Mouse (Mus musculus) right cerebral cortex, postnatal 25 days (tissue): ENCODE data around the gene Mzf1.
"Not testable (repeated sequence)": the region's sequence is repeated elsewhere in the genome, so short reads cannot be mapped to it uniquely, and the experiment has no call there.

ENCODE experiments used
- DNase-seq: peaks from one replicate; pipeline ENCODE4 v3.0.0; 2022

Gene Mzf1

DNA sequence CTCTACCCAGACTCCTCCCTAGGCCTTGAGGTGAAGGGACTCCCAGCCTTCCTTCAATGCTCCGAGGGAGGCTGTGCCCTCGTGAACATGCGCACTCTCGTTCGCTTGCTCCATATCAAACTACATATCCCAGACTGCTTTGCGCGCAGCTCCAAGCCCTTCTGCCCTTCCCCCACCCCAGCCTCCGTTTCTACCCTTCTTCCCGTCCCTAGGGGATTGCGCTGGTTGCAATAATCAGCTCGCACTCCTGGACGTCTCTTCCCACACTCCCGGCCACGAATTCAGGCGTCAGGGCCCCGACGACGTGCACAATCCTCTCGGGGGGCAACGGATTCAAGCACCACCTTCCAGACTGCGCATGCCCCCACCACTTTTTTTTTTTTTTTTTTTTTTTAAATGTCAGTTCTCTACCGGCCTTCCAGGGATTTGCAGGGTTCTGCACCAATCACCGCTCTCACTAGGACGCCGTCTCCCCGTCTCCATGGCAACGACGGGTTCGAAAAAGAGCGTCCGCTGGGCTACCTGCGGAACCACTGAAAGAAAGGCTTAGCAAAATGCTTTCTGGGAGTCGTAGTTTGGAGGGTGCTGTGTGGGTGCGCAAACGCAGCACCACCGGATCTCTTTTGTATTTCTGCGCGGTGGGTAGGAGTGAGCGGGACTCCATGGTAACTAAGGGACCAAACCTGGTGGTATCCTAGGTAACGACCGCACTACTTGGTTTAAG lies at the start of gene Mzf1:
Mzf1 (minus strand) TSS at position 478 of the 724 bp plus-strand sequence.
- peak; percentile 92 for DNase-seq

DNA sequence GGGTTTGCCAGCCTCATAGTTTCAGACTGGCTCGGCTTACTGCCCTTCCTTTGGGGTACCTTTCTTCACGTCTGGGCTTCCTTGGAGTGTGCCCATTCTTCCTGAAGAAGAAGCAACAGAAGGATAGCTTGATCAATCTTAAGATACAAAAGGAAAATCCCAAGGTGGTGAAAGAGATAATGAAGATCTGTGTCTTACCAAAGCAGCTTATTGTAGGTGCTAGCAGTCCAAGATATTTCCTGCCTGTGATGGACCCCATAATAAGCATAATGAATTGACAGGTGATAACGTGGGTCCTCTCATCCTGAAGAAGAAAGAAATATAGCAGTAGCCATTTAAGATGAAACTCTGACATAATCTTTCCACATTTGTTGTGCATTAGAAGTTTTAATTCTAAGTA lies 40.5 kb upstream of the Mzf1 start, which contains the start of gene Vmn1r85:
Vmn1r85 (minus strand) TSS at position 101 of the 400 bp plus-strand sequence.
- DNase-seq: no peak

DNA sequence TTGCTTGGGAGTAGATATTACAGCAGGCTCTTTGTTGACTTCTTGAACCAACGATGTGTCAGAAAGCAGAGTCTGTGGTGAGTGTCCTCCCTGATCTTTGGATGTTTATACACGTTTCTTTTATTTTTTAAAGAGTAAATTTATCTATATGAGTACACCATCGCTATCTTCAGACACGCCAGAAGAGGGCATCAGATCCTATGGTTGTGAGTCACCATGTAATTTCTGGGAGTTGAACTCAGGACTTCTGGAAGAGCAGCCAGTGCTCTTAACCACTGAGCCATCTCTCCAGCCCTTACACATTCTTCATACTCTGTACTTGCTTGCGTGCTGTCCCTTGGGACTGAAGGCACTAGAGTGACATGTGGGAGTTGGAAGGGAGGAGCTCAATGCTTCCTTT lies 17.7 kb upstream of the Mzf1 start:
- no peak for DNase-seq

DNA sequence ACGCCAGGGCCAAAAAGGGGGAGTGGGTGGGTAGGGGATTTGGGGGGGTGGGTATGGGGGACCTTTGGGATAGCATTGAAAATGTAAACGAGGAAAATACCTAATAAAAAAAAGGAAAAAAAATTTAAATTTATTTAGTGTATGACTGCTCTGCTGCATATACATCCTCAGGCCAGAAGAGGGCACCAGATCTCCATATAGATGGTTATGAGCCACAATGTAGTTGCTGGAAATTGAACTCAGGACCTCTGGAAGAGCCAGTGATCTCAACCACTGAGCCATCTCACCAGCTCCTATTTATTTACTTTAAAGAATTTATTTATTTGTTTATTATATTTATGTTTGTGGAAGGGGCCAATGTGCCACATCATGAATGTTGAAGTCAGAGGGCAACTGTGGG lies 8.8 kb upstream of the Mzf1 start:
- DNase-seq: not testable (repeated sequence)

DNA sequence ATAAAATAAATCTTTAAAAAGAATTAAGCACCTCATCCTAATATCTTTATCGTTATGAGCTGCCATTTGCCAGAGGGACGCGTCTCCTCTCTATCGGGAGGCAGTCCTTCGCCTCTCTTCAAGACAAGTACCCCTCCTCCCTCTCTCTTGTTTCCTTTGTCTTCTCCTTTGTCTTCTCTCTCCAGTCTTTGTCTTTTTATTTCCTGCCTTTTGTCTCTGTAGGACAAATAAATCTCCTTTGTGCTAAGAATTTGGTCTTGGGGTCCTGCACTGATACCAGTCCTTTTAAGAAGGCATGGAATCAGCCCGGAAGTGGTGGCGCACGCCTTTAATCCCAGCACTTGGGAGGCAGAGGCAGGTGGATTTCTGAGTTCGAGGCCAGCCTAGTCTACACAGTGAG lies 5.0 kb upstream of the Mzf1 start:
- DNase-seq: no peak

DNA sequence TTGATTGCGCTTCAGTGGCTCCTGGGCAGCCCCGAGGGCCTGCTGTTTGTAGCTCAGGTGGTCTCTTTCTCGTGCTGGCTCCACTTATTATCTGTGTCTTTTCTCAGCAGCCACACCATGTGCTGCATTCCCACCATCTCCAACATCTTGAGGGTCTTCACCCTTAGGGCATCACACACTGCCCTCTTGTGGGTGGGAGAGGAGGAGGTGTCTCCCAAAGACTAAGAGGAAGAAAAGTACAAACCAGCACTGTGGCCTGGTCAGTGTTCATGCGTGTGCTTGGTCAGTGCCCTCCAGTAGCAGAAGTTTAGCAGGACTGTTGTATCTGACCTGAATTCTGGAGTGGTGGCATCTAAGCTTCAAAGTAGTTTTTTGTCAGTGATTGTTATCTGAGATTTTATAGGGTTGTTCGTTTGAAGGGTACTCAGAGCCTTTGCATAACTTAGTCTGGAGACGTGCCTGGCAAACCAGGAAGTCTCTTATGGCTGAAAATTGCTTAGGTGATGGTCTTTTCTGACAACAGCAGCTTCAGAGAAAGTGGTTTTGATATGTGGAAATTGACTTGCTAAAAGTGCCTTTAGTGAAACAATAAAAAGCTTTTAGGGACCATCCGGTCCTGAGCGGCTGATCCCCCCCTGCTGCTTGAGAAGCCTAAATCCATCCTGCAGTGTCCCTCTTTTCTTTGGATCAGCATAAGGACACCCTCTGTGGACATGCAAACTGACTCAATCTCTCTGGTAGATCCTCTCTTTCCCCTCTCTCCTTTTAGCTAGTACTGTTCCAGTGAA lies 2.5 kb upstream of the Mzf1 start:
- no peak for DNase-seq

DNA sequence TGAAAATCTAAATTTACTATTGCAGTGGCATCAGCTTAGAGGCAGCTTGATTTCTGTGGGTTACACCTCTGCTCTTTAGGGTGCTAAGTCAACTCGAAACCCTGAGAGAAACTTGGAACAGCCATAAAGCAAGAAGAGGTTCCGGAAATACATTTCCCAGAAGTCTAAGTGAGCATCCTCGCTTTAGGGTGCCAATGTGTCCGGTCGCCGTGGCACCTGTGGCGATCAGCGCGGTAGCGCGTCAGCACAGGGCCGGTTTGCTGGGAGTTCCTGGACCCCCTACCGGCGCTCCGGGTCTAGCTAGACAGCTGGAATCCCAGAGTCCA lies 640 bp downstream of the Mzf1 start:
- no peak for DNase-seq

DNA sequence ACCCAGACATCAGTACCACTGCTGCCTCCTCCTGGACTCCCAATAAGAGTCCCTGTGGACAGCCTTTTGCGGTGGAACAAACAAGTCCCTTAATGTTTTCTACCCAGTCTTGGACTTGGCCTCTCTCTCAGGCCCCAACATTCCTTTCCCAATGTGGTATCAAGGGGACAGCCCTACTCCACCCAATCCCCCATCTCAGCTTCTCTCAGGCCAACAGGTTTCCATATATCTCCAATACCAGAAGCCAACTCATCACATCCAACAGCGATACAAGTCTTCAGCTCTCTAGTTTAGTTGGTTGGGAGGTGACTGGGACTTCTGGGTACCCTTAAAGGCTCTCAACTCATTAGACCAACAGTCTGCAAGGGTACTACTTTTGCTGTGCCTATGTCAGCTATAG lies 1.1 kb downstream of the Mzf1 start:
- DNase-seq: no peak

DNA sequence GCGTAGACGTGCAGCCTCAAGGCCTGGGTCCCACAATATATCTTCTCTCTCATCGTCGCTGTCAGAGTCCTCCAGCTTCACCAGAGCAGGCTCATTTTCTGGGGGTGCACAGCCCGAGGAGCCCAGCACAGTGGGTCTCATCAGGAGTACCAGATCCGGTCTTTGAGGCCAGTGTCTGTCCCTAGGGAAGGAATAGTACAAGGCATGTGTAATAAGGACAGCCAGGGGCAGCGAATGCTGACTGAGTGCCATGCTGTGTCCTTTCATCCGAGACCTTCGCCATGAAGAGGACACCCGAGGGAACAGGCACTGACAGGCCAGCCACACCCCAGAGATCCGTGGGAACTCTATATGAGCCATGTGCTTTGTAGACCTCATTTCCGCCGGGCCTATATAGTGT lies 1.6 kb downstream of the Mzf1 start:
- no peak for DNase-seq

DNA sequence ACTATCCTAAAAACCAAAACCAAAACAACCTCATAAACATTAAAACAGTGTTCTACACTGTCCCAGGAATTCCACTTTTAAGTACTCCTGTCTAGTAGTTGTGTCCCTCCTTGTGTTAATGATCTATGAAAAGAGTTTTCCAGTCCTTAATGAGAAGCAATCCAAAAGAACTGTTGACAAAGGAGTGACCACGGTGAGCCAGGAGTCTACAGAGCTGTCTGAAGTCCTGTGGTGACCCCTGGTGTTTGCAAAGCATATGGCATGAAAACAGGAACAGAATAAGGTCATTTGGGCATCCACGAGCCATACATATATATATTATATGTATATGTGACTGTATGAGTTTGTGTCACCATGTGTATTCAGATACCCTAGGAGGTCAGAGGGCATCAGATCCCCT lies 8.5 kb downstream of the Mzf1 start:
- DNase-seq: no peak

DNA sequence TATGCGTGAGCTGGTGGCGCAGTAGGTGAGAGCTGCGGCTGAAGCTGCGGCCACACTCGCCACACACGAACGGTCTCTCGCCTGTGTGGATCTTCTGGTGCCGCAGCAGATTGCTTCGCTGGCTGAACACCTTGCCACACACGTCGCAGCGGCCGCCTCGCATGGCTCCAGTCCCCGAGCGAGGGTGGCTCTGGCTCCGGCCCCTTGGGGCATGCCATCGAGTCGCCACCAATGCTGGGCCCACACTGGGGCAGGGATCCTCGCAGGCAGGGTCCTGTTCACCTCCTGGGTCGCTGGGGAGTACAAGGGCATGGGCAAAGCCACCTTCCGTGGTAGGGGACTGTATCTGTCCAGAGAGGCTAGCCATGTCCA lies 10.3 kb downstream of the Mzf1 start:
- no peak for DNase-seq

DNA sequence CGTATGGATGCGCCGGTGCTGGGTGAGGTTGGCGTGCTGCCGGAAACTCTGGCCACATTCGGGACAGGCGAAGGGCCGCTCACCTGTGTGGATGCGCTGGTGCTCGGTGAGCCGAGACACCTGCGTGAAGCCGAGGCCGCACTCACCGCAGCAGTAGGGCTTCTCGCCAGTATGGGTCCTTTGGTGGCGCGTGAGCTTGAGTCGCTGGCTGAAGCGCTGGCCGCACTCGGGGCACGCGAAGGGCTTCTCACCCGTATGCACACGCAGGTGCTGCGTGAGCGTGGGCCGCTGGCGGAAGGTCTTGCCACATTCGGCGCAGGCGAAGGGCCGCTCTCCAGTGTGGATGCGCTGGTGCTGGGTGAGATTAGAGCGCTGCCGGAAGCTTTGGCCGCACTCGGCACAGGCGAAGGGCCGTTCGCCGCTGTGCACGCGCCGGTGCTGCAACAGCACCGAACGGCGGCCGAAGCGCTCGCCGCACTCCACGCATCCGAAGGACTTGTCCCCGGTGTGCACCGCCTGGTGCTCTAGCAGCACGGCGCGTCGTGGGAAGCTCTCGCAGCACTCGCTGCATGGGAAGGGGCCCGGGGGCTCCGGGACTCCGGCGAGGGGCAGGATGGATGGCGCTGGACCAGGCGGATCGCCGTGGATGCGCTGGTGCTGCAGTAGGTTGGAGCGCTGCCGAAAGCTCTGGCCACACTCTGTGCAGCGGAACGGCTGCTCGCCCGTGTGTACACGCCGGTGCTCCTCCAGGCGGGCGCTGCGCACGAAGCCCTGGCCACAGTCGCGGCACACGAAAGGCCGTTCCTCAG lies 10.9 kb downstream of the Mzf1 start:
- peak; percentile 69 for DNase-seq

DNA sequence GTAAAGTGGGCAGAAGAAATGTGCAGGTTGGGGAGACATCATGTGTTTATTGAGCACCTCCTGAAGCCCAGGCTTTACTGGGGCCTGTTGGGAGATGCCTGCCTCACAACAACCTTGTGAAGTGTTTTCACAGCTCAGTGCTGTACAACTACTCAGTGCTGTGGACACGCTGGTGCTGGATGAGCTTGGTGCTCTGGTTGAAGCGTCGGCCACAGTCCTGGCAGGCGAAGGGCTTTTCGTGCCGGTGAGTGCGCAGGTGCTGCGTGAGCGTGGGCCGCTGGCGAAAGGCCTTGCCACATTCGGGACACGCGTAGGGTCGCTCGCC lies 11.5 kb downstream of the Mzf1 start:
- DNase-seq: no peak

DNA sequence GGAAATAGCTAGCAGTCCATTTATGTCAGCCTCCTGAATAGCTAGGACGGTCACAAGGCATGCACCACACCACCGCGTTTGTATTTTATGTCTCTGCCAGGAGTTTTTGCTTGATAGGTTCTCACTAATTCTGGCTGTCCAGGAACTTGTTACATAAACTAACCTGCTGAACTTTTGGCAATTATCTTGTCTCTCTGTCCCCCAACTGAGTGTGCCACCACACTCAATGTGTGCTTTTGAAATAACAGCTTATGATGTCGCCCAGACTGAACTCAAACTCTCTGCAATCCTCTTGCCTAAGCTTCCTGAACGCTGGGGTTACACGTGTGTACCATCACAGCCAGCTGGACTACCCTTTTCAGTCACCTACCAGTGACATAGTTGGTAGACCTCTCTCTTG lies 12.1 kb downstream of the Mzf1 start:
- no peak for DNase-seq

DNA sequence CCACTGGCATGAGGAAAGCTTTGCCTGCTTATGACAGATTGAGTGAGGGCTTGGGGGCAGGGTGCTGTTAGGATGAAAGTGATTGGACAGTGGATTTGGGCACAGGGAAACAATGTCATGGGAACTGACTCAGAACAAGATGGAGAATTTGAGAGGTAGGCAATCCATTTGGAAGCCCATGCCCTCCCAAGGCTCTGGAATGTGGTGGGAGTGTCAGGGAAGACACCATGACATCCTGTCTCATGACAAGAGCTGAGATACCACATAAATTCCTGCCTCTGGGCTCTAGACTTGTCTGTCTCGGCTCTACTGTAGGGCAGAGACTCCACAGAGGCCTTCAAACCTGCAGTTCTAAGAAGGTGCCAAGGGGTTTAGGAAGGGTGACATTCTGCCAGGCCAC lies 13.3 kb downstream of the Mzf1 start:
- no peak for DNase-seq

DNA sequence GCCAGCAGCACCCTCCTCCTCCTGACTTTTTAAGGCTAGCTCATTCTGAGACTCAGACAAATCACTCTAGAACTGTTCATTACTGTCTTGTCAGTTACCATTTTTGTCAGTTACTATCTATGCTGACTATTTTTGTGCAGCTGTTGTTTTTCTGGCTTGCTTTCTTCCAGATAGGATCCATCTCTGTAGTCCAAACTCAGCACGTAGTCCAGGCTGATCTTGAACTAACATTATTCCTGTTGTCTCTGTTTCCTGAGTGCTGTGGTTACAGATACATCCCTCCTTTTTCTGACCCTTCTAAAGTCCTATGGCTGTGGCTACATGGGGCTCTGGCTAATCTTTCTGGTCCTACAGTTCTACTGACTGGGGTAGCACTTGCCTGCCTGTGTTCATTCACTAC lies 15.4 kb downstream of the Mzf1 start:
- no peak for DNase-seq

DNA sequence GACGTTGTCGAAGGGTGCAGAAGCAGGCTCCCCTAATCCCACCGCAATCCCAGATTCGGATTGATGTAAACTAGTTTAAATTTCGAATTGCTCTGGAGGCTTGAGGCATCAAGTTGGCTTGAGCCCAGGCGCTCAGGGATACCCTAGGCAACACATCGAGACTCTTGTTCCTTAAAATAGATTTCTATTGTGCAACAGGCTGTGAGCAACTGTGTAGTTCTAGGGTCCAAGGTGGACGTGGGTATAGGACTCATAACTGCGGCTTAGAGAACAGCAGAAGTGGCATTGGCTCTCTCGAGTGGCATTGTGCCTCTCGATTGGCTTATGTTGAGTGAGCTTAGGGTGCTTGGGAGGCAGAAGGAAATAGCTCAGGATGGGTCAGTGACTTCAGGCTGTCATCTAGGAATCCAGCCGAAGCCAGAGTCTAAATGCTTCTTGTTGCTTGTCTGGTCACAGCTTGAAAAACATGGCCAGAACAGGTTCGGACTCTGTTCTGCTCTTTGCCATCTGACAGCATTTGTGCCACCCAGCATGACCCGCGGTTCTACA lies 15.9 kb downstream of the Mzf1 start:
- no peak for DNase-seq

DNA sequence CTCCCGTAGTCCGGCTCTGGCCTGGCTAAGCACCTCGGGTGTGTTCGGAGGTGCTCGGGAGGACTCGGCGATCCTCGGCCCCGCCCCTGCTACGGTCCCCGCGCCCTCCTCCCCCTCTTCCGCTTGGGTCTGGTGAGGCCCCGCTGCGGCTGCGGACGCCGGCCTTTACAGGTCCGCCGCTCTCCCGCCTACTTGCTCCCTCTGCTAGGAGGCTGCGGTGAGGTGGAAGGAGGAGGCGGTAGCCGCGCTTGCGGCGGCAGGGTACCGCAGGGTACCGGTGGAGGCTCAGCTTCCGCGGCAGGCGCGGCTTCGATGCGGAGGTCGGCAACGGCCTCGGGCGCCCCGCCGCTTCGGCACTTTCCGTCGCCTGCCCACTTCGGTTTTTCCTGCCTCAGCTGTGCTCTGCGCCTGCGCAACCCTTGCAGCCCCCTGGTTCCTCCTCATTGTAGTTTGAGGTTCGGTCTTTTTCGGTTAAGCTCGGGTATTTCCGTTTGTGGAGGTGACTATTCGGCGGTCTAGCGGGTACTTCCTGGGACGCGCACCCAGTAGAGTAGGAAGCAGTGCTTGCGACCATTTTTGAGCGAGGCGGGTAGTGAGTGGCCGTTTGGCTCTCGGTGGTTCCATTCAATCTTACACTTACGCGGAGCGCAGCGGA lies 16.5 kb downstream of the Mzf1 start, which contains the start of gene Ube2m:
Ube2m (minus strand) TSS at position 375 of the 655 bp plus-strand sequence.
- peak; percentile 99 for DNase-seq

DNA sequence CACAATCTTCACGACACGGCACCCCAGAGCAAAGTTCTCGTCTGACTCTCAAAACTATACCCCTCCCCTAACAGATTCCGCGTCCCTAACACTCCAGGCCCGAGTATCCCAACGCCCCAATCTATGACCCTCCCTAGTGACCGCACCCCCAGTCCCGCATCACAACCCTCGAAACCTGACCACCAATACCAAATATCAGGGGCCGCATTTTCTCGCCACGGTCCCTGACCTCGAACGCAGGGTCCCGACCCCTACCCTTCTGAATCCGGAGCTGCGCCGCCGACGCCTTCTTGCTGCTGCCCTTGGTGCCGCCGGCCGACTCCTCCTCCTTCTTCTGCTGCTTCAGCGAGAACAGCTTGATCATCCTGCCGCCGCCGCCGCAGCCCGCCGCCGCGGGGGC lies 17.2 kb downstream of the Mzf1 start:
- DNase-seq: no peak

DNA sequence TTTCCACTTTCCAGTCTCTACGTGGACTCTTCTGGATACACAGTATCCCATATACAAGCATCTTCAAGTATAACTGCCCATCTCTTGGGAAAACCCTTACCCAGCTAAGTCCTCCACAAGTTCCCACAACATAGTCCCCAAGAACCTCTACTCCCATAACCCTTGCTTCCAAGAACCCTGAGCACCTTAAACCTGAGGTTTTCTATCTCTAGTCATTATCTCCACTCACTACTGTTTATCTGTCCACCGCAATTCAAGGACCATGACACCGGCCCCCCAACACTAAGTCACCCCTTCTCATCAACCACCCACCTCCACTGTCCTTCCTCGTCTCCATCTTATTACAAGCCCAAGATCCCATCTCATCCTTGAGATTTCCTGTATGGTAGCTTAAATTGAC lies 17.8 kb downstream of the Mzf1 start:
- no peak for DNase-seq

DNA sequence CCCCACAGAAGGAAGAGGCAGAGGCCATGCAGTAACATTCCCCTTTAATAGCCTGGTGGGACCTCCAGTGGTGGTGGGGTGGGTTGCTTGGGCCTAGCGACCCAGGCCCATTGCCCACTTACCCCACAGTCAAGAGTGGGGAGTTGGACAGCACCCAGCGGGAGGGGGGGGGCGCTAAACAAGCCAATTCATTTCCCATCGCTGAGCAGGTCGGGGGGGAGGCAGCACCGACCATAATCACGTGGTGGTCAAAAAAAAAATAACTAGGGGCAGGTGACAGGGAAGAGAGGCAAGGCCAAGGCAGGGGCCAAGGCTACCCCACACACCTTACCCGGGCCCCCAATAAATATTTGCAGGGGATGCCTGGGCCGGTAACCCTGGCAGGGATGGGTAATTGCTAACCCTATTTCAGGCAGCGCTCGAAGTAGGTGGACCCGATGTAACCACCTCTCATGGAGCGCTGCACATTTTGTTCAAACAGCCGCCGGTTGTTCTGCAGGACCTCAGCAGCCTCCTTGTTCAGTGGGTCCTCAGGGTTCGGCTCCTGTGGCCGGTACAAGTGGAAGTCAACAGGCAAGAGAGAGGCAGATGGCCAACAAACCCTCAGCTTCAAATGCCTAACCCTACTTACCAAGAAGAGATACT lies 19.2 kb downstream of the Mzf1 start:
- no peak for DNase-seq

DNA sequence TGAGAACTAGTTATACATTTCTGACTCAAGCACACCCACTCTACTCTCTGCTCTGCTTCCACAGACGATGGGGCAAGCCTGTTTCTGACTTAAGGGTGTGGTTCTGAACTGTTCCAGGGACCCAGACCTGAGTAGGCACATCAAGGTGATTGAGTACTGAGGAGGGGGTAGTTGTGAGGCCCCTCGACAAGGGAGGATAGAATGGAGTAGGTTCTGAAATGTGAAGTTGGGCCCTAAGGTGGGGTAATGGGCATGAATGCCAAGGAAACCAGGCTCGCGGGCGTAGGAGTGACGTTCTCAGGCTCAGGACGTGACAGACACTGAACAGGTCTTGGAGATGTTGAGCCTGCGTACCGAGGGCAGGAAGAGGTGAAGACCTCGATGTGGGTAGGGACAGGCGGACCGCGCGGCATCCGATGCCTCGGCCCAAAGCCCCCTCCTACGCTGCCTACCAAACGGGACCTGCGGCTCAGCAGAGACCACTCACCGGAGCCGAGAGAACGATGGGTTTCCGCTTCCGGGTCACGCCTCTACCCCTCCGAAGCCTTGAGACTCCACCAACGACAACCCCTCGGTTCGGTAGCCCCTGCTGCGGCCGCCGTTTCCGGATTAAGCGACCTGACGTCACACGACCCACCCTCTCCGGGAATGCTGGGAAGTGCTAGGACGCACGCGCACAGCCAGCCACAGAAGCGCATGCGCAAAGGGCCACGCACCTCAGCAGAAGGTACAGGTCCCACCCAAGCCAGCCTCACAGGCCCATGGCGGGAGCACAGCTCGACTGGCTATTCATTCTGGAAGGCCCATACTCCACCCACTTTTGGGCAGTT lies 20.2 kb downstream of the Mzf1 start, which contains the start of gene Chmp2a:
Chmp2a (minus strand) TSS at position 660 of the 830 bp plus-strand sequence.
- DNase-seq: peak; percentile 98
